Mouse (Mus musculus): ENCODE measurements around the gene Psmc2. TPM values are rescaled to one million over a fixed set of nuclear protein-coding genes. Genes with fewer than 3 reads are reported as not detected.

Gene Psmc2
- total and polyA plus RNA-seq, 3 experiments: 33.7 to 97.5 (median 87.3) TPM

DNA sequence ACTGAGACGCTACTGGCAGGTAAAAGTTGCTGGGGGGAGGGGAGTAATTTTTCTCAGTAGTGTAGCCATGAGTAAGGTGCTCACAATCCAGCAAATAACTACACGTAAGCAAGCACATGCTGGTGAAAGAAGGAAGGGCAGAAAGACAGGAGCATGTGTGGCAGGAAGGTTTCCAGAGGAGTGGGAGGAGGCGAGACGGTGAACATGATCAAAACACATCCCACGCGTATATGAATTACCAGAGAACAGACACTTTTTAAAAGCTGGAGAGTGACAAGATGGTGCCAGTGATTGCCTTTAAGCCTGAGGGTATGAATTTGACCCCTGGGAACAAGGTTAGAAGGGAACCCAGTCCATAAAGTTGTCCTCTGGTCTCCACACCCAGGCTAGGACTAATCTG, 15.2 kb upstream of the Psmc2 start:
- intact Hi-C loops (cut with DNase I): no loop called here
- no peak overlapping the region for H3K27ac ChIP-seq
- no peaks in the 10 kb centered on the region for H3K4me1 ChIP-seq (ENCODE audit: control insufficient read depth, insufficient read depth, low read length)

DNA sequence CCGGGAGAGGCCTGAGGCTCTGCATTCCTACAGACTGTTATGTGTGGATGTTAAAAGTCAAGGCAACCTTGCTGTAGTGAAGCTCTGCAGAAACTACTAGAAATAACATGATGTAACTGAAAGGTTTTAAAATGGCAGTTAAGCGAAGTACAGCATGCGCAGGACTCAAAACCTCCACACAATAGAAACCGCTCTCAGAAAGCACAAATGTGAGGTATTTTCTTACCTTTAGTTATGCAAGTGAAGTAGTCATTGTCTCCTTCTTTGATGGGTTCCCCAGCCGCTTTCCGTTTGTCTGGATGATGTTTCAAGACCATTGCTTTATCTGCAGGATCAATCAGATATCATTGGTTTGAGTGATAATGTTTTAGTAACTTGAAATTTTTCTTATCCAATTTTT, 8.6 kb upstream of the Psmc2 start:
- WGBS: 91% methylated on average over 6 of the region's 6 CpGs
- Histone ChIP-seq H3K4me3 (no peak overlapping the region), H3K36me3 (ENCODE audit: control insufficient read depth, insufficient read depth, low read length) (no peaks in the 10 kb centered on the region; the same call in none of the 2 replicates), H3K27ac (no peak overlapping the region), H3K9ac (ENCODE audit: low read depth, low read length) (no peak overlapping the region), H3K27me3 (ENCODE audit: control insufficient read depth, insufficient read depth, low read length) (no peaks in the 10 kb centered on the region), H3K4me1 (ENCODE audit: control insufficient read depth, insufficient read depth, low read length) (no peaks in the 10 kb centered on the region), H3K79me2 (replicated peaks; ENCODE audit: control insufficient read depth, insufficient read depth, low read length) (0 out of 2 replicates have a peak, but pooled peaks cover 1% of the 10 kb centered on the region)
- no peak for DNase-seq
- TF ChIP-seq CTCF (IDR thresholded peaks at IDR 0.05) (no peak), POLR2A (IDR thresholded peaks at IDR 0.05; ENCODE audit: insufficient read depth, low read depth, low read length) (no peak), EP300 (IDR thresholded peaks at IDR 0.05; ENCODE audit: insufficient read depth, low read depth, low read length) (no peak)
- intact Hi-C loops (cut with DNase I): no loop called here

More for the DNA sequence above, 15.2 kb upstream of the Psmc2 start:
- Histone ChIP-seq H3K79me2 (replicated peaks; ENCODE audit: control insufficient read depth, insufficient read depth, low read length) (no peaks in the 10 kb centered on the region), H3K27me3 (ENCODE audit: control insufficient read depth, insufficient read depth, low read length) (no peaks in the 10 kb centered on the region), H3K36me3 (ENCODE audit: control insufficient read depth, insufficient read depth, low read length) (no peaks in the 10 kb centered on the region; the same call in 1 of the 2 replicates), H3K4me3 (no peak overlapping the region), H3K9ac (ENCODE audit: low read depth, low read length) (no peak overlapping the region)
- DNase-seq: no peak
- TF ChIP-seq EP300 (IDR thresholded peaks at IDR 0.05; ENCODE audit: insufficient read depth, low read depth, low read length) (no peak), POLR2A (IDR thresholded peaks at IDR 0.05; ENCODE audit: insufficient read depth, low read depth, low read length) (no peak), CTCF (IDR thresholded peaks at IDR 0.05) (no peak)
- 91% methylated on average over 6 of the region's 6 CpGs for WGBS

DNA sequence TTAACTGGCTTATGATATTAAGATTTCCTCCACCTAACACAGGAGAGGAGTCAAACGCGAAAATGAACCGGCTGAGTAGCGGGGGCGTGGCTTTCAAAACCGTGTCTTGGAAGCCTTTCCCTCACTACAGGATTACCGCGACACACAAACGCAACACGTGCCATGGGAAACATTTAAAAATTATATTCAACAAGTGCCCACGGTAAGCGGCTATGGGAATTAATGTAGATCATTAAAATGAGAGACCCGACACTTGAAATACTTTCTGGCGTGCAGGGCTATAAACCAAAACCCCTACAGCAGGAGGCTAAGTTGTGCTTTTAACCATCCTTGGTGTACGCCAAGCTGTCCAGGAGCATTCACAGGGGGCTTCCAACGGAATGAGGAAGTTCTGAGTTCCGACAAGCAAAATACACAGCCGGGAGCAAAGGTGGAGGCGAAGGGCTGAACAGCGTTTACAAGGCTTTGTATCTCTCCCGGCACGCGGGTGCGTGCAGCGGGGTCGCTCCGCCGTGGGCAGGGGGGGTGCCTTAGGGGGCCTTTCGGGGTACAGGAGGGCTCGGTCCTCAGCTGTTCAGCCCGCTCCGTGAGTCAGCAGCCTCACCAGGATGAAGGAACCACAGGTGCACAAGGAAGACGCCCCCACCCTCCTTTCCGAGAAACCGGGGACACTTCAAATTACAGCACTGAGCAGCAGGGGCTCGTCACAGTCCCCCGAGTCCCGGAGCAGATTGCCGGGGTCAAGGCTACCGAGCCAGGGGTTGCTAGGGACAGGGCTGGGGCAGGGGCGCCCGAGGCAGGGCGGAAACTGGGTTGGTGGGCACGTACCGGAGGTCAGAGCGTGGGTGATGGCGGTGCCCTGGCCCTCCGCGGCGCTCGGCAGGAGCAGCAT, 676 bp upstream of the Psmc2 start:
- H3K9ac ChIP-seq (ENCODE audit: low read depth, low read length): peak overlapping the region; percentile 82
- peak overlapping the region; percentile 59 for H3K27ac ChIP-seq
- H3K36me3 ChIP-seq (ENCODE audit: control insufficient read depth, insufficient read depth, low read length): peaks cover 15% of the 10 kb centered on the region
- H3K4me3 ChIP-seq: peak overlapping the region; percentile 98
- TF ChIP-seq CTCF (IDR thresholded peaks at IDR 0.05) (no peak), EP300 (IDR thresholded peaks at IDR 0.05; ENCODE audit: insufficient read depth, low read depth, low read length) (no peak), POLR2A (IDR thresholded peaks at IDR 0.05; ENCODE audit: insufficient read depth, low read depth, low read length) (no peak)
- intact Hi-C loops (cut with DNase I): loop anchor here (1.0 to 5.0 kb wide), 2 partner anchors 47 to 137 kb away; partner anchors contain the start of genes Armc10, Fbxl13 and Pmpcb
- no peaks in the 10 kb centered on the region for H3K27me3 ChIP-seq (ENCODE audit: control insufficient read depth, insufficient read depth, low read length)
- 0 out of 2 replicates have a peak, but pooled peaks cover 1% of the 10 kb centered on the region for H3K79me2 ChIP-seq (replicated peaks; ENCODE audit: control insufficient read depth, insufficient read depth, low read length)
- under 1% methylated on average over 51 of the region's 51 CpGs for WGBS
- H3K4me1 ChIP-seq (ENCODE audit: control insufficient read depth, insufficient read depth, low read length): peaks cover 6% of the 10 kb centered on the region
- DNase-seq: peak in 1 of 2 experiments; percentile 14

DNA sequence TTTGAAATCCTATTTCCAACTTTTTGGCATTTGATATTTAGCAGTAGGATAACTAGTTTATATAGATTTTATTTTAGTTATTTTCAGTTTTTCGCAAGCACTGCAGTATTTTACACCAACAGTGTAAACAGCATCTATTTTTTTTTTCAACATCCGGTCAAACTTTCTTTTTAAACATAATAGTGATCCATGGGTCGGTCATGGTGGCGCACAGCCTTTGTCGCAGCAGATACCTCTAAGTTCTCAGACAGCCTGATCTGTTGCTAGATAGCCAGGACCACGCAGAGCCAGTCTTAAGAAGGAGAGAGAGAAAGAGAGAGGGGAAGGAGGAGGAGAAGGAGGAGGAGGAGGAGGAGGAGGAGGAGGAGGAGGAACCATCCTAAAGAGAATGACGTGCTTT, 693 bp downstream of the Psmc2 start:
- TF ChIP-seq POLR2A (IDR thresholded peaks at IDR 0.05; ENCODE audit: insufficient read depth, low read depth, low read length): no peak
- no peak for TF ChIP-seq EP300 (IDR thresholded peaks at IDR 0.05; ENCODE audit: insufficient read depth, low read depth, low read length)
- no peak for TF ChIP-seq CTCF (IDR thresholded peaks at IDR 0.05)
- H3K36me3 ChIP-seq (ENCODE audit: control insufficient read depth, insufficient read depth, low read length): peaks cover 23% of the 10 kb centered on the region
- peaks cover 6% of the 10 kb centered on the region for H3K4me1 ChIP-seq (ENCODE audit: control insufficient read depth, insufficient read depth, low read length)
- H3K79me2 ChIP-seq (replicated peaks; ENCODE audit: control insufficient read depth, insufficient read depth, low read length): no peaks in the 10 kb centered on the region; the same call in 1 of the 2 replicates
- H3K4me3 ChIP-seq: peak overlapping the region; percentile 98; the same call in 1 of the 2 replicates
- DNase-seq: no peak
- no peak overlapping the region for H3K9ac ChIP-seq (ENCODE audit: low read depth, low read length)
- intact Hi-C loops (cut with DNase I): loop anchor here (1.0 to 5.0 kb wide), 2 partner anchors 48 to 138 kb away; partner anchors contain the start of genes Armc10, Fbxl13 and Pmpcb
- H3K27me3 ChIP-seq (ENCODE audit: control insufficient read depth, insufficient read depth, low read length): no peaks in the 10 kb centered on the region
- WGBS: 79% methylated on average over 7 of the region's 7 CpGs
- H3K27ac ChIP-seq: peak overlapping the region; percentile 89; the same call in 1 of the 2 replicates

DNA sequence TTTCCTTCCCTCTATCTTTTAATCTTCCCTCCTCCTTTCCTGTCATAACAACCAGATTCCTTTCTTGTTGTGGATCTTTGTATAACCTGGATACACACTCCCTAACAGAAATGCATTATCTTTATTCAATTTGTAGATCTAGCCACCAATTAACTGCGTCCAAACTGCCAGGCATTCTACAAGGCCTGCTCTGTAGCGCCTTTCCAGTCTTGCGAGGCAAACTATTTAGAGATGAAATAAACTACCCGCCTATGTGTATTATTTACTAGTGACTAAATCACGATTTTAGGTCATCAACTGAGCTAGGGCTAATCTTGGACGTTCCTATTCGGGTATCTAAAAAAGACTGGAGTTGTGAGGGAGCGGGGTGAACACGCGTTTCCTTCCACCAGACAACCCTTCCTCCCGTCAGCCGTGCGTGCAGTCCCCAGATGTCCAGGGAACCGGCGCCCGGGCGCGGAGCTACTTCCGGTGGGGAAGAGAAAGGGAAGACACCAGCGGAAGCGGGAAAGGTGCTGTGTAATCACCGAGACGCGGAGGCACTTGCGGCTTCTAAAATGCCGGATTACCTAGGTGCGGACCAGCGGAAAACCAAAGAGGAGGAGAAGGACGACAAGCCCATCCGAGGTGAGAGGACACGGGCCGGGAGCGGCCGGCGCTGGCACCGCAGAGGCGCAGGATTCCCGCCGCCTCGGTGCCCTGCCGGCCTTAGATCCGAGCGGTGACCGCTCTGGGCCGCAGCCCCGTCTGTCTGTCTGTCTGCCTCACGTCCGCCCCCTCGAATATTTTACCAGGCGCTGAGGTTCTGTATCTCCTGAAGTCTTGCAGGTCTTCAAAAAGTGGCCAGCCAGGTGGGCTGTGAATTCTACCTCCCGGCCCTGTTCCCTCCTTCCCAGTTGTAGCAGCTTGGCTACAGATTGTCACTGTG, 1.4 kb downstream of the Psmc2 start:
- no peaks in the 10 kb centered on the region; the same call in 1 of the 2 replicates for H3K79me2 ChIP-seq (replicated peaks; ENCODE audit: control insufficient read depth, insufficient read depth, low read length)
- peak overlapping the region; percentile 76 for H3K9ac ChIP-seq (ENCODE audit: low read depth, low read length)
- WGBS: under 1% methylated on average over 51 of the region's 51 CpGs
- H3K4me3 ChIP-seq: peak overlapping the region; percentile 90
- intact Hi-C loops (cut with DNase I): loop anchor here (5.0 kb wide), 1 partner anchor 139 kb away; the partner anchor contains the start of genes Armc10 and Fbxl13
- TF ChIP-seq POLR2A (IDR thresholded peaks at IDR 0.05; ENCODE audit: insufficient read depth, low read depth, low read length) (peak; percentile 84), CTCF (IDR thresholded peaks at IDR 0.05) (no peak), EP300 (IDR thresholded peaks at IDR 0.05; ENCODE audit: insufficient read depth, low read depth, low read length) (peak; percentile 34; the same call in 1 of the 2 replicates)
- peak overlapping the region; percentile 89 for H3K27ac ChIP-seq
- peaks cover 23% of the 10 kb centered on the region for H3K36me3 ChIP-seq (ENCODE audit: control insufficient read depth, insufficient read depth, low read length)
- peaks cover 6% of the 10 kb centered on the region for H3K4me1 ChIP-seq (ENCODE audit: control insufficient read depth, insufficient read depth, low read length)
- no peaks in the 10 kb centered on the region for H3K27me3 ChIP-seq (ENCODE audit: control insufficient read depth, insufficient read depth, low read length)
- DNase-seq: peak; percentile 91 to 93

Measured in heart, adult 2 months (tissue).